Mouse (Mus musculus) embryonic facial prominence, embryonic 11.5 days (tissue): ENCODE results near the gene Dusp3. TPM values are rescaled to one million over a fixed set of nuclear protein-coding genes. Genes with fewer than 3 reads are reported as not detected.
"Not testable (repeated sequence)": the region's sequence is repeated elsewhere in the genome, so short reads cannot be mapped to it uniquely, and the experiment has no call there.

Experiments used
- ATAC-seq: fragments of 200-750 bp; cut with Nextera tagmentation; replicated peaks from 2 replicates; pipeline ENCODE4 v1.8.0; 2017; ENCODE audit warnings: low read depth; ENCODE audit not compliant: insufficient number of reproducible peaks, low FRiP score, low TSS enrichment
- DNase-seq: peaks from one replicate; pipeline ENCODE4 v3.0.0-alpha.2; 2015; ENCODE audit warnings: low spot score
- H3K27ac ChIP-seq: fragments of 300-500 bp; sonication (generic); replicated peaks from 2 replicates; pipeline ENCODE4 v1.5.1; 2014; ENCODE audit warnings: mild to moderate bottlenecking, low read depth, low read length, control low read depth
- H3K27me3 ChIP-seq: fragments of 300-500 bp; sonication (generic); 2 replicates; pipeline ENCODE4 v1.6.1; 2014; ENCODE audit warnings: mild to moderate bottlenecking, low read length, moderate library complexity, mixed read lengths; ENCODE audit not compliant: control insufficient read depth, insufficient read depth
- H3K36me3 ChIP-seq: fragments of 300-500 bp; sonication (generic); replicated peaks from 2 replicates; pipeline ENCODE4 v1.6.1; 2014; ENCODE audit warnings: low read depth, mild to moderate bottlenecking, low read length, moderate library complexity, mixed read lengths; ENCODE audit not compliant: control insufficient read depth, insufficient read depth
- H3K4me1 ChIP-seq: fragments of 300-500 bp; sonication (generic); 2 replicates; pipeline ENCODE4 v1.6.1; 2014; ENCODE audit warnings: low read length, mixed read lengths; ENCODE audit not compliant: control insufficient read depth, insufficient read depth
- H3K4me2 ChIP-seq: fragments of 300-500 bp; sonication (generic); 2 replicates; pipeline ENCODE4 v1.6.1; 2014; ENCODE audit warnings: low read depth, mild to moderate bottlenecking, control low read depth, low read length, moderate library complexity
- H3K4me3 ChIP-seq: fragments of 300-500 bp; sonication (generic); 2 replicates; pipeline ENCODE4 v1.5.1; 2014; ENCODE audit warnings: low read depth, low read length, control low read depth
- H3K9ac ChIP-seq: fragments of 300-500 bp; sonication (generic); replicated peaks from 2 replicates; pipeline ENCODE4 v1.6.1; 2014; ENCODE audit warnings: mild to moderate bottlenecking, control low read depth, low read length
- H3K9me3 ChIP-seq: fragments of 300-500 bp; sonication (generic); replicated peaks from 2 replicates; pipeline ENCODE4 v1.6.1; 2016; ENCODE audit warnings: mild to moderate bottlenecking, low read length, inconsistent platforms, mixed read lengths; ENCODE audit not compliant: control insufficient read depth
- WGBS: fragments of 180-500 bp; shearing (Covaris S2); extraction: QIAGEN DNeasy Blood & Tissue Kit; methylation state at CpG from one replicate; pipeline ENCODE4 v1.1.7; 2014; 5-methylcytosine and 5-hydroxymethylcytosine counted together
- polyA plus RNA-seq: library from polyadenylated mRNA; unstranded; fragments of >200 nt; fragmentation: Nextera tagmentation; extraction: Ambion mirVana; gene quantifications from 2 replicates; pipeline ENCODE4 v1.2.1, GENCODE M21; 2014

Dusp3 gene
- polyA plus RNA-seq, 1 experiment from 2014 or later, result 11.3 TPM

- Histone ChIP-seq H3K4me1 (no peaks in the 10 kb centered on the region), H3K4me2 (no peak overlapping the region), H3K4me3 (no peak overlapping the region), H3K9me3 (no peaks in the 10 kb centered on the region), H3K27ac (no peak overlapping the region), H3K27me3 (no peaks in the 10 kb centered on the region), H3K9ac (no peak overlapping the region), H3K36me3 (no peaks in the 10 kb centered on the region)
- WGBS, result 59% methylated on average over 8 of the region's 8 CpGs
- no peak for DNase-seq
- ATAC-seq, result no peak
These were observed 7.3 kb upstream of the Dusp3 start for GRCm38 (mm10) chr11:101994100-101994499.

DNA sequence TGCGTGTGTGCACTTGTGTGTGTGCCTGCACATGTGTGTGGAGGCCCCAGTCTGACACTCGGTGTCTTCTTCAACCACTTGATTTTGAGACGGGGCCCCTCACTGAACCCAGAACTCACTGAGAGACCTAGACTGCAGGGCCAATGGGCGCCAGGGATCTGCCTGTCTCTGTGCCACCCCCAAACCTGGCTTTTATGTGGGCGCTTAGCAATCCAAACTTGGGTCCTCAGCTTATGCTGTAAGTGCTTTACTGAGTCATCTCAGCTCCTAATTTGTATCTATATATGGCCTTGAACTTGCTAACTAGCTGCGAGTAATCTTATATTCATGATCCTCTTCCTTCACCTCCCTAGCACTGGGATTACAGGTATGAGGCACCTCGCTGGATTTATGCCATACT, 5.6 kb upstream of the Dusp3 start:
- H3K4me2 ChIP-seq, result no peak overlapping the region
- no peak for DNase-seq
- no peak overlapping the region for H3K27ac ChIP-seq
- H3K4me1 ChIP-seq, result no peaks in the 10 kb centered on the region
- no peak for ATAC-seq
- H3K36me3 ChIP-seq, result no peaks in the 10 kb centered on the region
- WGBS, result 84% methylated on average over 7 of the region's 7 CpGs
- no peaks in the 10 kb centered on the region for H3K9me3 ChIP-seq
- H3K4me3 ChIP-seq, result no peak overlapping the region
- no peak overlapping the region for H3K9ac ChIP-seq
- no peaks in the 10 kb centered on the region for H3K27me3 ChIP-seq

DNA sequence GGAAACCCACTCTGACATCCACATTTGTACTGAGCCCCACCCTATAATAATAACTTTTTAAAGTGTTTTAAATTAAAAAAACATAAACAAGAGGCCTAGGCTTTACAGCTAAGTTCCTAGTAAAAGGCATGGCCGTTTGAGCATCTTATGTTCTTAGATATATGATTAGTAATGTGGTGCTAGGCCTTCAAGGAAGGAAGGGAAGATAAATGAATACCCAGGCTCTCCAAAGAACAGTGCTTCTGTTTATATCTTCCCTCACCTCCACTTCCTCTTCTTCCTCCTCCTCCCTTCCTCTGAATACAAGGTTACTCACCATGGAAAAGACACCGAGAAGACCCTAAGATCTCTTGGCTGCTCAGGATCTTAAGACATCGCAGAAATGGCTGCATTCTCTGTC, 5.0 kb upstream of the Dusp3 start:
- 81% methylated on average over 3 of the region's 3 CpGs for WGBS
- H3K9me3 ChIP-seq, result no peaks in the 10 kb centered on the region
- no peak overlapping the region for H3K9ac ChIP-seq
- no peaks in the 10 kb centered on the region for H3K27me3 ChIP-seq
- H3K4me3 ChIP-seq, result no peak overlapping the region
- ATAC-seq (no peak), DNase-seq (no peak)
- no peaks in the 10 kb centered on the region for H3K4me1 ChIP-seq
- no peaks in the 10 kb centered on the region for H3K36me3 ChIP-seq
- H3K27ac ChIP-seq, result no peak overlapping the region
- no peak overlapping the region for H3K4me2 ChIP-seq

DNA sequence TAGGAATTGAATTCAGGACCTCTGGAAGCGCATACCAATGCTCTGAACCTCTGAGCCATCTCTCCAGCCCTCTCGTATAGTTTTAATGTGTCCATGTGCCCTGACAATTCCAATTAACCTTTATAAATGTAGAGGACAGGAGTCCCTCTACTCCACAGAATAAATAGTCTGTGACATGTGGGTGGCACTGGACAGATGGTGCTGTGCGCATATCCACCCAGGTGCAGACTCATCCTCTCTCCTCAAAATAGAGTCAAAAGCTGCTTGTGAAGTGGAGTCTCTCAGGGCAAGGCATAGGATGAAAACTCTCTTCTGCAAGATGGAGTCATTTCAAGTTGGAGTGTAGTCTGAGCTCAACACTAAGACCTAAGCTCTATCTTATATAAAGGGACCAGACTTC, 3.4 kb upstream of the Dusp3 start:
- H3K4me3 ChIP-seq, result no peak overlapping the region
- H3K4me2 ChIP-seq, result no peak overlapping the region
- H3K4me1 ChIP-seq, result no peaks in the 10 kb centered on the region
- 90% methylated on average over 3 of the region's 3 CpGs for WGBS
- no peaks in the 10 kb centered on the region for H3K36me3 ChIP-seq
- H3K9ac ChIP-seq, result no peak overlapping the region
- no peaks in the 10 kb centered on the region for H3K9me3 ChIP-seq
- no peaks in the 10 kb centered on the region for H3K27me3 ChIP-seq
- no peak for DNase-seq
- H3K27ac ChIP-seq, result no peak overlapping the region
- ATAC-seq, result no peak

- H3K4me2 ChIP-seq, result no peak overlapping the region
- no peaks in the 10 kb centered on the region for H3K4me1 ChIP-seq
- ATAC-seq (0 out of 2 replicates have a peak, but pooled peaks have one; percentile 33), DNase-seq (peak; percentile 92)
- no peak overlapping the region for H3K4me3 ChIP-seq
- no peak overlapping the region for H3K27ac ChIP-seq
- H3K27me3 ChIP-seq, result no peaks in the 10 kb centered on the region
- no peaks in the 10 kb centered on the region for H3K36me3 ChIP-seq
- 12% methylated on average over 10 of the region's 10 CpGs for WGBS
- no peaks in the 10 kb centered on the region for H3K9me3 ChIP-seq
- H3K9ac ChIP-seq, result no peak overlapping the region
These were observed 823 bp downstream of the Dusp3 start for GRCm38 (mm10) chr11:101985990-101986389.

DNA sequence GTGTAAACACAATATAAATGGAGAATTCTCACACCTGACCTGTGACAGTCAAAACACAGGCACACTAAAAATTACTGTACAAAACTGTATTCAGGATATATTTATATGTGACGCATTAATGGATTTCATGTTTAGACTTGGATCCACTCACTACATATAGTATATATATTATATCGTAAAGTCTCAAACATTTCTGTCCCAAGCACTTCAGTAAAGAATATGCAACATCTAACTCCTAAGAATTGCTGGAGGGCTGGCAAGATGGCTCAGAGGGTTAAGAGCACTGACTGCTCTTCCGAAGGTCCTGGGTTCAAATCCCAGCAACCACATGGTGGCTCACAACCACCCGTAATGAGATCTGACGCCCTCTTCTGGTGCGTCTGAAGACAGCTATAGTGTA, 1.4 kb downstream of the Dusp3 start:
- not testable (repeated sequence) for DNase-seq, H3K27ac ChIP-seq, H3K4me1 ChIP-seq, H3K27me3 ChIP-seq, H3K36me3 ChIP-seq, H3K4me2 ChIP-seq, ATAC-seq, H3K9me3 ChIP-seq, H3K9ac ChIP-seq, H3K4me3 ChIP-seq
- 78% methylated on average over 6 of the region's 6 CpGs for WGBS

GRCm38 (mm10) chr11:101984054-101985025, 2.5 kb downstream of the Dusp3 start, which contains the start of gene Cfap97d1:
TSS of gene Cfap97d1 (plus strand) at chr11:101984279.
- Histone ChIP-seq H3K4me3 (peak within 1 kb of the TSS; percentile 61), H3K9me3 (no peaks in the 10 kb centered on the region), H3K27me3 (no peaks in the 10 kb centered on the region), H3K4me2 (peak within 1 kb of the TSS; percentile 98), H3K27ac (no peak within 1 kb of the TSS), H3K4me1 (no peaks in the 10 kb centered on the region), H3K36me3 (no peaks in the 10 kb centered on the region), H3K9ac (peak within 1 kb of the TSS; percentile 45)
- DNase-seq (peak; percentile 94), ATAC-seq (peak; percentile 62)
- WGBS, result 1% methylated on average over 71 of the region's 71 CpGs

DNA sequence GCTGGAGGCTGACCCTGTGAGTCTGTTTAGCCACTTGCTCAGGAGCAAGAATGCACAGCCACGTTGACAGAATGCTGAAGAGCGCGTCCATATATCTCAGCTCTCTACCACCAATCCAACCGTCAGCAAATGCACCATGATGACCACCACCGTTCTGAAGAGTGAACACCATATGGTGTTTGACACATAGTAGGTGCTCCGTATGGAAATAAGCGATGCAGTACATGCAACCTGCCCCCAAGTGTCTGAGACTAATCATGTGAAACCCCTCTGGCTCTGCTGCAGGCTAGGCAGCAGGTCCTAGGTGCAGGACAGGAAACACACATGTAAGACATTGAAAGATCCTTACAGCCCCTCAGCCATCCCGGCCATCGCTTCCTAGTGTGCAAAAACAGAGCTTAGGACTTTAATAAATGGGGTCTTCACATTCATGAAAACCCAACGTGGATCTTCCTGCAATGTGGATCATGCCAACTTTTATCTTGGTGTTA, 3.3 kb downstream of the Dusp3 start:
- no peak overlapping the region for H3K4me3 ChIP-seq
- WGBS, result 74% methylated on average over 10 of the region's 10 CpGs
- H3K9me3 ChIP-seq, result no peaks in the 10 kb centered on the region
- H3K36me3 ChIP-seq, result no peaks in the 10 kb centered on the region
- DNase-seq (no peak), ATAC-seq (no peak)
- H3K27ac ChIP-seq, result no peak overlapping the region
- H3K4me2 ChIP-seq, result no peak overlapping the region
- no peaks in the 10 kb centered on the region for H3K27me3 ChIP-seq
- H3K9ac ChIP-seq, result no peak overlapping the region
- no peaks in the 10 kb centered on the region for H3K4me1 ChIP-seq
